Mouse (Mus musculus): ENCODE results near the gene Nfe2.

DNA sequence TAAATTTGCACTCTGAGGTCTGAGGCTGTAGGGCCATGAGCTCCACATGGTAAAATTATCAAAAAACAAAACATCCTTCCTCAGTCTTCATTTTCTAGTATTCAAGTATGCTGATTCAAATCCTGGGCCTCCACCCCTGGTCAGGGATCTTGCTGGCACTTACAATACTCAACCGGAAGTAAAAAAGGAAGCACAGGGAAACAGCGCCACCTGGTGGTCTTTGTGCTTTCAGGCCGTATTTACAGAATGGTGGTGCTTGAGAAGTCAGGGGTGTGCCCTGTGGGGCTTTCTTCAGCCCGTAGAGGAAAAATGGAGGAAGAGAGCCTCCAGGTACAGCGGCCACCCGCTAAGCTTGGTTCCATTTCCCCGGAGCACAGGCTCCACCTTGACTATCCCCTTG lies 48.9 kb upstream of the Nfe2 start:
- peak; percentile 71; the same call in 1 of the 2 replicates for TF ChIP-seq CTCF (IDR thresholded peaks at IDR 0.05; ENCODE audit: control insufficient read depth, insufficient read depth, insufficient replicate concordance, low read depth, low read length)
- no peak for TF ChIP-seq POLR2A (IDR thresholded peaks at IDR 0.05; ENCODE audit: control insufficient read depth, low read depth, low read length)

Data from testis, adult 2 months (tissue).